Mouse (Mus musculus) megakaryocyte, embryonic 14.5 days (primary cell): ENCODE results near the gene Eif2b3.

Source experiments
- FLI1 ChIP-seq: IDR thresholded peaks from 2 replicates; pipeline ENCODE4 v1.6.1; 2012; ENCODE audit warnings: low read length, inconsistent platforms, mixed read lengths
- GATA1 ChIP-seq: IDR thresholded peaks from 3 replicates; pipeline ENCODE4 v1.6.1; 2012; ENCODE audit warnings: mixed read lengths, low read length, inconsistent platforms, borderline replicate concordance

DNA sequence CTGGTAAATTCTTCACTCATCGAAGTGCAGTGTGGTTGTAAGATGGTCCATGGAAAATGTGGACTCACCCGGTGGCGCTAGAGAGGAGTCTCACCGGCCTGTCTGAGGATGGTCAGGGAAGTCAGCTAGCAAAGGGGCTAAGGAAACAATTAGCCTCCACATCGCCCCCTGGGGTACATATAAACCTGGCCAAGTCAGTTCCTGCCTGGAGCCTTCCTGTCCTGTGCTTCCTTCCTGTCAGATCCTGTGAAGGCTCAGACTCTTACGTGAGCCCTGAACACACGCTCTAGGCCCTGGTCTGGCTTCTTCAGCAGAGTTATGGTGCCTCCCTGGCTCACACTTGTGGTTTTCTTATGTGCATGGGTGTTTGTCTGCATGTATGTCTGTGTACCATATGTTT, 82.0 kb downstream of the Eif2b3 start:
- no peak for TF ChIP-seq GATA1
- TF ChIP-seq FLI1: no peak
